Mouse (Mus musculus): ENCODE data around the gene Gpr143.
"Not testable (repeated sequence)": the region's sequence is repeated elsewhere in the genome, so short reads cannot be mapped to it uniquely, and the experiment has no call there.

Gene Gpr143

GRCm38 (mm10) chrX:152781720-152782403, at the start of gene Gpr143:
Gpr143 (plus strand) TSS chrX:152781921.
- no peak for DNase-seq

GRCm38 (mm10) chrX:152735283-152735682, 46.4 kb upstream of the Gpr143 start:
- no peak for DNase-seq

DNA sequence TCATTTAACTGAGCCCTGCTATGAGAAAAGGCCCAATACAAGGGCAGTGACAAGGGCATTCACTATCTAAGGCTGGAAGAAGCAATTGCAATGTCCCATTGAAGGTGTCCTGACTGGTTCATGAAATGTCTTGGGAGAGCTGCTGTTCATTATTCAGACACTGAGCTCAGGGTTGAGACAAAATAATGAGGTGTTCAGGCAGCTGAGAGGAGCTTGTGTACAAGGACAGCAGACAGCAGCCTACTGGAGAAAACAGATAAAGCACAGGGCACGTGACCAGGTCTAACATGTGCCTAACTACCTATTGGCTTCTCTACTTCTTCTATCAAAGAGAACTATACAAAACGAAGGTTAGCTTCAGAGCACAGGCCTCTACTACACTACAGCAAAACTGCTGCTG, 43.5 kb upstream of the Gpr143 start:
- DNase-seq, result no peak

DNA sequence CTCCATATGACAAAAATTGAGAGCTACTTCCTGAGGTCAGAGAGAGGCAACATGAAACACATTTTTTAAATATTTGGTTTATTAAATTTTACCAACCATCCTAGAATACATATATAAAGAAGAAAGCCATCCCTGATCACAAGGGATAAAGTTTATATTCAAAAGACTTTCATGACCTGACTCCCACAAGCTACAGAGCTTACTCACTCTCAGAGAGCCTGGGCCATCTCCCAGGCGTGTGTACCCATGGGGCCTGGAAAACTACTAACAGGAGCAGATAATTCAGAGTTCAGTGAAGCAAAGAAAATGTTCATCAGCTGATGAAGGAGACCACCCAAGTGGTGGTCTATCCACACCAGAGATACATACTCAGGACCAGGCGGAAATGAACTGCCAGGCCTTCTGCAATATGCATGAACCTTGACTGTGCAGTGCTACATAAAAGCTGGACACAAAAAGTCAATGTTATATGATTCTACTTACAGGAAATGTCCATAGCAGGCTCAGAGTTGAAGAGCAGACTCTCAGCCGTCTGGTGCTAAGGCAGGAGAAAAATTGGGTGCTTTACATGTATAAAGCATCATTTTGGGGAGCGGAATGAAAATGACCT, 42.9 kb upstream of the Gpr143 start:
- no peak for DNase-seq

DNA sequence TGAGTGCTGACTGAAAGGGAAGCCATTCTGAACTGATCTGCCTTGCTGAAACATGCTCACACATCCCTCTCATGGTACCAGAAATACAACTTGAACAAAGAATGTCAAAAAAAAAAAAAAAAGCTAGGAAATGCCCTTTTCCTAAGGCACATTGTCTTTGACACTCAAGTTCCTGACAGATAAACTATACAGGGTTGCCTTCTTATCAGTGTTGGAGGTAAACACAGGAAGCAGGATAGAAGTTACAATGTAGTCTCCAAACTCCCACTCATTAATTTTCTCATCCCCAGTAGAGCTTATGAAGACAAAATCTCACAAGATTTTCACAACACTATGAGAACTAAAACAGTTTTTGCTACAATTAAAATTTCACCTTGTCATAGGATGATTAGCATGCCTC, 38.1 kb upstream of the Gpr143 start:
- no peak for DNase-seq

- no peak for DNase-seq
These were observed 35.8 kb upstream of the Gpr143 start for GRCm38 (mm10) chrX:152745925-152746324.

DNA sequence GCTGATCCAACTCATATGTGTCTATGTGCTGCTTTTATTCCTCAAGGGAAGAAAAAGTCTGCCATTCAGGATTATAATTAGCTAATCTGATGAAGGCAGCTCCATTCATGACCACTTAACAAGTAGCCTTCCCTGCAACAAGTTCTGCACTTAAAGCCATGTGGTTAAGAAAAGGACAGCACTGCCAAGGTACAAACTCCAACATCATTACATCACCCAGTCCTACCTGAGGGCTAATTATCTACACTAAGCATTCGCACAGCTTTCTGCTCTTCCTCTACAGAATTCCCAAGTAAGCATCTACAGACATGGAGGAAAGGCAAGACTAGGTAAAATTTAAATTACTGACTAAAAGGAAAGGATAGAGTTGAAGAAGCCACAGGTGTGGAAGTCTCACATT, 25.9 kb upstream of the Gpr143 start:
- no peak for DNase-seq

- no peak for DNase-seq
These were observed 25.4 kb upstream of the Gpr143 start for GRCm38 (mm10) chrX:152756293-152756692.

DNA sequence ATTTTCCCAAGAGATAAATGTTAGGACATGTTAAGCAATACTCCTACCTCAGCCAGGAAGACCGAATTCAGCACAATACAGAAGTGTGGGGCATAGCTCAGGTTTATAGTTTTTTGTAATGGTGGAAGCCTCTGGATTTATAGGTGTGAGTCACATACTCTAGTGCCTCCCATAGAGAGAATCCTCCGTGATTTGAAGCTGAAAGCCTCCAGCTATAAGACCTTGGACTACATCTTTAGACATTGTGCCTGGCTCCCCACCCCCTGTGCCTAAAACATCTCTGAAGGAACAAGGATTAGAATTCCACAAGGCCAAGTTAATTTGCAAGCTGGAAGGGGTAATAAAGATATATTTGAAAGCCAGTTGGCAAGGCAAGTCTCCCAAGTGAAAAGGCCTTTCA, 19.3 kb upstream of the Gpr143 start:
- no peak for DNase-seq

DNA sequence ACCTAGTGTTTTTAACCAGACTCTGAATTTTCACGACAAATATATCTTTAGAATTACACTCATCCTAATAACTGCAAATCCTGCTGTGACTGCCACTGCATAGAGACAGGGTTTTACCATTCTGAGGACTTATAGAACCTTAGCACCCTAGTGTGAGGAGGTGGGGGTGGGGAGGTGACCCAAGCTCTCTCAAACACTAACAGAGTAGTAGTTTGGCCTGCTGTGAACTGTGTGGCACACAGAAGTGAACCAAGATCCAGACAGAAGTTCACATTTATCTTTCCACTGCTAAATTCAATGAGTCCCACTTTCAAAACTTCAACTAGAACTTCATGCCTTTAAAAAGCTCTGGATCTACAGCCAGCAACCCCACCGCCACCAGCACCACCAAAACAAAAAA, 18.9 kb upstream of the Gpr143 start:
- DNase-seq, result no peak

DNA sequence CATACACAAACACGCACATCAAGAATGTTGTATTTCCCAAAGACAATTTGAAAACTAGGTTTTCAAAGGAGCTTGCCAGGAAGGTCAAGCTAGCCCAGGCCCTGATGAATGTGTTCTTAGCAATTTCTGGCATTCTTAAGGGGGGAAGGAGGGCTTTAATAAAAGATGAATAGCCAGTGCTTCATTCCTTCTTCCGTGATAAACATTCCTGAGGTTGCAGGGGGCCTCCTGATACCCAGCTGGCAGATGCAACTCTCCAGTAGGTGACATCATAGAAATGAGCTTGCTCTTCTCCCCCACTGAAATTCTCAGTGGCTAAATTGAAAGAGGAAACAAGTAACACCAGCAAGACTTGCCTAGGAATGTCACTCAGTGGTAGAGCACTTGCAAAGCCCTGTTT, 17.6 kb upstream of the Gpr143 start:
- DNase-seq, result no peak

DNA sequence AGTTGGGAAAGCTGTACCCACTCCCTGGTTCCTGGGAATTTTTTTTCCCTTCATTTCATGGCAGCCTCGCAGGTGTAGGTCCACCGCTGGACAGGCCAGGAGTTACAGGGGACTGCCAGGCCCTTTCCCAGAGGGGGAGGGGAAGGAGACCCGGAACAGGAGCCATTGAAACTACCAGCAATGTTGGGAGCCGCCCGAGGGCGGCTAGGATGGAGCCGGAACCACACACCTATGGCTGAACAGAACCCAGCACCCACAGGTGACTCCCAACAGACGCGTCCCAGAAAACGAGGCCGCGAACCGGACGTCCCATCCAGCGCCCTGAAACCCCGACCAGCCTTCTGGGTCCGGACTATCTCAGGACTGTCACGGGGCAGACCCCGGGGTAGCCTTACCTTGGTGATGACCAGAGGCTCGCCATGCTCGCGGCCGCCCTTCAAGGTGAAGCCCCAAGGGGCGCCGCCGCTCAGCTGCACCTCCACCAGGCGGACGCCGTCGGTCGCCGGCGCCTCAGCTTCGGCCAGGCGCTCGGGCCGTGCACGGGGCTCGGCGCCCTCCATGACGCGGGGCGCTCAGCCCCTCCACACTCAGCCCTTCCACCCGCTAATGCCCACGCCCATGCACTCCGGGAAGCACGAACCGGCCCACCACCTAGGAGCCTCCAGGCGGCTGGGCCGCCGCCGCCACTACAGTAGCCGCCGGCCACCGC, 12.7 kb upstream of the Gpr143 start, which contains the start of gene Shroom2:
Gene Shroom2, minus strand, starts transcription at position 575 of the 709 bp plus-strand sequence.
- no peak for DNase-seq

- DNase-seq, result no peak
These were observed 12.0 kb upstream of the Gpr143 start for GRCm38 (mm10) chrX:152769600-152770157.

DNA sequence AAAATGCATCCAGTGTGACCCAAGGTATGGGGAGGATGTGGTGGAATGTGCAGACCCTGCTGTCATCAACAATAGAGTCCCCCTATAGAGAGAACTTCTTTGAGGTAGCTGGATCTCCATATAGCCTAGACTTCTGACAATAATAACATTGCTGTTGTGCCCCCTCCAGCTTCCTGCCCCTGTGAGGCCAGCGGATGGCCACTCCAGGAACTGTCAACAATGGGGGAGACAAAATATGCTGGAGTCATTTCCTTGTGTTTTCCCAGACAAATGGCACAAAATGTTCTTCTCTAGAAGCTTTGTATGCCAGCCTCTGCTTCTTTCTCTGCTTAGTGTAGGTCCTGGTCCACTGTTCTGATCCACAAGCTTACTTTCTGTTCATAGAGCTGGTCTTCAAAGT, 6.4 kb downstream of the Gpr143 start:
- no peak for DNase-seq

DNA sequence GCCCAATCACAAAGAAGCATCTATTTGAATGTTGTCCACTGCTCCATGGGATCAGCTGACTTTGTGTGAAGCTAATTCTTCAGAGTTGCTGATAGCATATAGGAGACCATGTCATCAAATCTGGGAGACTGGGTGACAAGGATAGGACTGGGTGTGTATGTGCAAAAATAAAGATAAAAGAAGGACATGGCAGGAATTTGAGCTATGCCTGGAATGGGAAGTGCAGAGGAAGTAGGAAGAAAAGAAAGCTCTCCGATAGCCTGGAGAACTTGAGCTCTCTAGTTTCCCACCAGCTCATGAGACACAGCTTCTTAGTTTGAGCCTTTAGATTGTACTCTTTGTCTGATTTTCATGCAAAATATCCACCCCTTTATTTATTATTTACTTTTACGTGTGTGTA, 6.9 kb downstream of the Gpr143 start:
- no peak for DNase-seq

DNA sequence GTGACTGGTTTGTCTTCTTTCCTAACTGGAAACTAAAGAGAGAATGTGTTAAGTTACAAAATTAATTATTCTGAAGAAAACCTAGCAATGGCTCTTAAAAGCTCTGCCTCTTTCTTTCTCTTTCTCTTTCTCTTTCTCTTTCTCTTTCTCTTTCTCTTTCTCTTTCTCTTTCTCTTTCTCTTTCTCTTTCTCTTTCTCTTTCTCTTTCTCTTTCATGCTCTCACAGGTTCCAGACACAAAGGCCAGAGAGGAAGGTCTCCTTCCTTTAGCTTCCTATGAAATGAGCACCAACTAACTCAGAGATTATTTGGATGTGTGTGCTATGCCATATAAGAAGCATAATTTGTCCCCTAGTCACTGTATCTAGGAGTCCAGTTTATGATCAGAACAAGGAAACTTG, 23.6 kb downstream of the Gpr143 start:
- DNase-seq, result no peak

DNA sequence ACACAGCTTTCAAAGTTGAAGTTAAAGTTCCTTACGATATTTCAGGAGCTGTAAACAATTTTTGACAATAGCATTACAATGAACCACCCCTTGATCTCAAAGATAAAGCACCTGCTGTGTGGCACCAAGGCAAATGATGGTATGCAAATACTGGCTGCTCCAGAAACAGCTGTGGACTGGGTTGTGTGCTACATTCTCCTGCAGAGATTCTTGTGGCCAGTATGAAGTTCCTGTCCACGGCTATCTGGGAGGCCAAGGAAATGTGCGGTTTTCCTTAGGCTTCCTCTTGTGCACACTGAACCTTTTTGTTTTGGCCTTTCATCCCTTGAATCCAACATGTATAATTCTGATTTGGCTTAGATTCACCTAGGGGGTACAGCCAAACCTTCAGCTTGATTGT, 31.6 kb downstream of the Gpr143 start:
- no peak for DNase-seq

DNA sequence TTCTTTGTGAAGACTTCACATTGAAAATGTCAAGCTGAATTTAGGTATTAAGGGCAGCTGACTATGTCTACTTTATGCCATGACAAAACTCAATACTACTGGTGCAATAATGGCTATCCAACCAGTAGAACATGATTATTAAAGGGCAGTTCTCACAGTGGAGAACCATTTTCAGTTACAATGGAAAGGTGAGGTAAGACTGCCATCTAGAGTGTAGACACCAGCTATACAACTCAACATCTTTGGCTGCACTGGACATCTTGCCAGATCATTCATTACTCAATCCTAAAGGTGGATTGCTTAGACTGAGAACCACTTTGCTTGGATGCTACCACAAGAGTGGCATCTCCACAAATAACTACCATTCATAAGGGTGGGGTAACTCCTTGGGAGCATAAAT, 37.3 kb downstream of the Gpr143 start:
- DNase-seq, result no peak

GRCm38 (mm10) chrX:152831003-152831550, 49.4 kb downstream of the Gpr143 start:
- DNase-seq, result not testable (repeated sequence)

DNA sequence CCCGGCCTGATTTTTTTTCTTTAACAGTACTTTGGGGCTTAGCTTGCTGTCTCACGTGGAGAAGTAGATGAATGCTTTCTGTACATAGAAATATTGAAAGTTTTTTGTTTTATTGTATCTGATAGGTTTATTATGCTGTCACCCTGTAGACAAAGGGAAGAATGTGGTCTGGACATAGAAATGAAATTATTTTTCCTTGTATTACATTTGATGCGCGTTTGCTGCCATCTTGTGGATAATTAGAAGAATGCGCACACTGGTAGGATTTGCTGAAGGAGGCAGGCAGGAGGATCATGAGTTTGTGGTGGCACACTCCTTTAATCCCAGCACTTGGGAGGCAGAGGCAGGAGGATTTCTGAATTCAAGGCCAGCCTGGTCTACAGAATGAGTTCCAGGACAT, 53.2 kb downstream of the Gpr143 start:
- peak; percentile 10 for DNase-seq

DNA sequence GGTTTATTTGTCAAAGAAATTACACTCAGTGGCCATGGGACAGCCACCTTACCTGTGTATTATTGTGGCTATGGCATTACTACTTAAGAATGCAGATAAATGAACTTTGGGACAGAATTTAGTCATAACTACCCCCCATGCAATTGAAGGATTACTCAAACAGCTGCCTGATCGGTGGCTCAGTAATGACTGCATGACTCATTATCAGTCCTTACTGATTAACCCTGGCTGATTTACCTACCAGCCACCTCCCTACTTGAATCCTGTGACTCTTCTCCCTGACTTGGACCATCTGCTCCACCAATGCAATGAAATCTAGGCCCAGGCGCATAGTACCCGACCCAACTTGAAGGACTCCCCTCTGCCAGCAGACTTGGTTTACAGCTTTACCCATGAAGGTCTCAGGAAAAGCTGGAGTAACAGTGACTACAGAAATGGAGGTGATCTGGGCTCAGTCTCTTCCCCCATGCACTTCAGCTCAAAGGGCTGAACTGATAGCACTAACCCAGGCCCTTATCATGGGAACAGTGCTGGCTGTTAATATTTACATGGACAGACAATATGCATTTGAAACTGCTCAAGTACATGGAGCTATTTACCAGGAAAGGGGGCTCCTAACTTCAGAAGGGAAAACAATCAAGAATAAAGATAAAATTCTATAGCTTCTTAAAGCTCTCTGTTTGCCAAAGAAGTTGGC, 73.5 kb downstream of the Gpr143 start:
- DNase-seq, result no peak
